Mouse (Mus musculus) small intestine, adult 2 months (tissue): ENCODE results near the gene Gpr4.

Experiments used
- CTCF ChIP-seq: fragments of 200-500 bp; IDR thresholded peaks from 2 replicates; pipeline ENCODE4 v1.5.1; 2012; ENCODE audit warnings: low read depth, mild to moderate bottlenecking, control low read depth, inconsistent platforms, low read length, moderate library complexity, mixed read lengths; ENCODE audit not compliant: insufficient replicate concordance, insufficient read length; ENCODE audit errors: extremely low read depth
- POLR2A ChIP-seq: fragments of 200-500 bp; IDR thresholded peaks from 2 replicates; pipeline ENCODE4 v1.6.1; 2012; ENCODE audit warnings: low read depth, mild to moderate bottlenecking, control low read depth, inconsistent platforms, low read length, moderate library complexity

DNA sequence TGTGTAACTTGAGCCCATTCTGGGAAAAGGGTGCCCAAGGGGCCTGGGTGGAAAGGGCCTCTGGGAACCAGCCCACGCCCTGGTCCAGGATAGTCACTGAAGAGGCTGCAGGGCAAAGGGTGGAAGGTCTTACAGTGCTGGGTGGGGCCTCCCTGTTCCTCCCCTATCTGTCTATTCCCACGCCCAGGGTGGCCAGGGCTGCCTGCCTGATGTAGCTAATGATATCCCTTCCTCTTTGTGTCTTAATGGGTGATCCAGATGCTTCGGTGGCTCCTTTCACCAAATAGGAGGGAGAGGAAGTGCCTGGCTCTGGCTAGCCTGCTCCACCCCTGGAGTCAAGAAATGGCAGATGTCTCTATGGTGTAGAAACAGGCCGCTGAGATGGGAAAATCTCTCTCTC, 12.6 kb downstream of the Gpr4 start:
- TF ChIP-seq POLR2A (no peak), CTCF (no peak)
